Mouse (Mus musculus): ENCODE results near the gene Pik3ip1. TPM values are rescaled to one million over a fixed set of nuclear protein-coding genes. Genes with fewer than 3 reads are reported as not detected.

The Pik3ip1 gene
- total and polyA plus RNA-seq, 2 experiments from 2014 or later = 37.3 to 47.8 TPM

- Histone ChIP-seq H3K27me3 (ENCODE audit: insufficient read depth, low read length) (no peaks in the 10 kb centered on the region), H3K9ac (peak overlapping the region; percentile 97), H3K9me3 (ENCODE audit: low read length) (no peaks in the 10 kb centered on the region), H3K4me1 (ENCODE audit: insufficient read depth) (peaks cover 17% of the 10 kb centered on the region), H3K36me3 (ENCODE audit: insufficient read depth) (peaks cover 10% of the 10 kb centered on the region), H3K4me3 (ENCODE audit: low read depth, low read length) (peak overlapping the region; percentile 50), H3K27ac (ENCODE audit: low read depth, low read length) (peak overlapping the region; percentile 100), H3K4me2 (ENCODE audit: low read depth) (peak overlapping the region; percentile 99)
- WGBS = 4% methylated on average over 27 of the region's 40 CpGs
- peak; percentile 84 for ATAC-seq
- peak; percentile 90 for DNase-seq
- 0 out of 2 replicates have a peak, but pooled peaks have one; percentile 10 for TF ChIP-seq CTCF (IDR thresholded peaks at IDR 0.05; ENCODE audit: low read depth)
These were observed 40.8 kb upstream of the Pik3ip1 start for GRCm38 (mm10) chr11:3289302-3289802.

GRCm38 (mm10) chr11:3289803-3290639, 40.2 kb upstream of the Pik3ip1 start:
- ATAC-seq (peak; percentile 70), DNase-seq (peak; percentile 98)
- peak; percentile 65 for TF ChIP-seq CTCF (IDR thresholded peaks at IDR 0.05; ENCODE audit: low read depth)
- Histone ChIP-seq H3K4me3 (ENCODE audit: low read depth, low read length) (peak overlapping the region; percentile 50), H3K36me3 (ENCODE audit: insufficient read depth) (peaks cover 13% of the 10 kb centered on the region), H3K4me1 (ENCODE audit: insufficient read depth) (peaks cover 17% of the 10 kb centered on the region), H3K9me3 (ENCODE audit: low read length) (no peaks in the 10 kb centered on the region), H3K27ac (ENCODE audit: low read depth, low read length) (peak overlapping the region; percentile 100), H3K9ac (peak overlapping the region; percentile 97), H3K4me2 (ENCODE audit: low read depth) (peak overlapping the region; percentile 99), H3K27me3 (ENCODE audit: insufficient read depth, low read length) (no peaks in the 10 kb centered on the region)
- under 1% methylated on average over 62 of the region's 92 CpGs for WGBS

- Histone ChIP-seq H3K9me3 (ENCODE audit: low read length) (no peaks in the 10 kb centered on the region), H3K27me3 (ENCODE audit: insufficient read depth, low read length) (no peaks in the 10 kb centered on the region), H3K27ac (ENCODE audit: low read depth, low read length) (peak overlapping the region; percentile 100), H3K36me3 (ENCODE audit: insufficient read depth) (peaks cover 18% of the 10 kb centered on the region), H3K4me3 (ENCODE audit: low read depth, low read length) (peak overlapping the region; percentile 50), H3K4me1 (ENCODE audit: insufficient read depth) (peaks cover 24% of the 10 kb centered on the region), H3K4me2 (ENCODE audit: low read depth) (peak overlapping the region; percentile 99), H3K9ac (peak overlapping the region; percentile 97)
- WGBS = under 1% methylated on average over 50 of the region's 50 CpGs
- no peak for TF ChIP-seq CTCF (IDR thresholded peaks at IDR 0.05; ENCODE audit: low read depth)
- 0 out of 2 replicates have a peak, but pooled peaks have one; percentile 5 for ATAC-seq
- DNase-seq = peak; percentile 75
These were observed 39.4 kb upstream of the Pik3ip1 start for GRCm38 (mm10) chr11:3290640-3291310.

DNA sequence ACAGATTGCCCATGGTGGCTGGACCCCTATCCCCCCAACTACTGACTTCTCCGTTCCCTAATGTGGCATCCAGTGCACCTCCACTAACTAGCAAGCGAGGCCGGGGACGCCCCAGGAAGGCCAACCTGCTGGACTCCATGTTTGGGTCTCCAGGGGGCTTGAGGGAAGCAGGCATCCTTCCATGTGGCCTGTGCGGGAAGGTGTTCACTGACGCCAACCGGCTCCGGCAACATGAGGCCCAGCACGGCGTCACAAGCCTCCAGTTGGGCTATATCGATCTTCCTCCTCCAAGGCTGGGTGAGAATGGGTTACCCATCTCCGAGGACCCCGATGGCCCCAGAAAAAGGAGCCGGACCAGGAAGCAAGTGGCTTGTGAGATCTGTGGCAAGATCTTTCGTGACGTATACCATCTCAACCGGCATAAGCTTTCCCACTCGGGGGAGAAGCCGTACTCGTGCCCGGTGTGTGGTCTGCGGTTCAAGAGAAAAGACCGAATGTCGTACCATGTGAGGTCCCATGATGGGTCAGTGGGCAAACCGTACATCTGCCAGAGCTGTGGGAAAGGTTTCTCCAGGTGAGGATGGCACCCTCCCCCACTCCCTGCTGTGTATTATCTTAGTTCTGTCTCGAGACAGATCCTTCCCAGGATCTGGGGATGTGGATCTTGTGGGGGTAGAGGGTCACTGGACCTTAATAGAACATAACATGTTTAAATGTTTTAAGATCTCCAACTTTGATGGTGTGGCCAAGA, 38.7 kb upstream of the Pik3ip1 start:
- H3K9ac ChIP-seq = peak overlapping the region; percentile 97
- 1% methylated on average over 26 of the region's 26 CpGs for WGBS
- peak overlapping the region; percentile 100 for H3K27ac ChIP-seq (ENCODE audit: low read depth, low read length)
- no peaks in the 10 kb centered on the region for H3K27me3 ChIP-seq (ENCODE audit: insufficient read depth, low read length)
- DNase-seq (no peak), ATAC-seq (no peak)
- peak overlapping the region; percentile 50 for H3K4me3 ChIP-seq (ENCODE audit: low read depth, low read length)
- peaks cover 23% of the 10 kb centered on the region for H3K36me3 ChIP-seq (ENCODE audit: insufficient read depth)
- no peak for TF ChIP-seq CTCF (IDR thresholded peaks at IDR 0.05; ENCODE audit: low read depth)
- peaks cover 31% of the 10 kb centered on the region for H3K4me1 ChIP-seq (ENCODE audit: insufficient read depth)
- H3K4me2 ChIP-seq (ENCODE audit: low read depth) = peak overlapping the region; percentile 99
- H3K9me3 ChIP-seq (ENCODE audit: low read length) = no peaks in the 10 kb centered on the region

GRCm38 (mm10) chr11:3292062-3292421, 38.2 kb upstream of the Pik3ip1 start:
- no peak for ATAC-seq
- DNase-seq = peak; percentile 52
- Histone ChIP-seq H3K27me3 (ENCODE audit: insufficient read depth, low read length) (no peaks in the 10 kb centered on the region), H3K9ac (peak overlapping the region; percentile 97), H3K27ac (ENCODE audit: low read depth, low read length) (peak overlapping the region; percentile 100), H3K4me2 (ENCODE audit: low read depth) (peak overlapping the region; percentile 99), H3K4me3 (ENCODE audit: low read depth, low read length) (peak overlapping the region; percentile 50), H3K4me1 (ENCODE audit: insufficient read depth) (peaks cover 33% of the 10 kb centered on the region), H3K36me3 (ENCODE audit: insufficient read depth) (peaks cover 29% of the 10 kb centered on the region), H3K9me3 (ENCODE audit: low read length) (no peaks in the 10 kb centered on the region)
- no peak for TF ChIP-seq CTCF (IDR thresholded peaks at IDR 0.05; ENCODE audit: low read depth)
- WGBS = 1% methylated on average over 8 of the region's 8 CpGs

DNA sequence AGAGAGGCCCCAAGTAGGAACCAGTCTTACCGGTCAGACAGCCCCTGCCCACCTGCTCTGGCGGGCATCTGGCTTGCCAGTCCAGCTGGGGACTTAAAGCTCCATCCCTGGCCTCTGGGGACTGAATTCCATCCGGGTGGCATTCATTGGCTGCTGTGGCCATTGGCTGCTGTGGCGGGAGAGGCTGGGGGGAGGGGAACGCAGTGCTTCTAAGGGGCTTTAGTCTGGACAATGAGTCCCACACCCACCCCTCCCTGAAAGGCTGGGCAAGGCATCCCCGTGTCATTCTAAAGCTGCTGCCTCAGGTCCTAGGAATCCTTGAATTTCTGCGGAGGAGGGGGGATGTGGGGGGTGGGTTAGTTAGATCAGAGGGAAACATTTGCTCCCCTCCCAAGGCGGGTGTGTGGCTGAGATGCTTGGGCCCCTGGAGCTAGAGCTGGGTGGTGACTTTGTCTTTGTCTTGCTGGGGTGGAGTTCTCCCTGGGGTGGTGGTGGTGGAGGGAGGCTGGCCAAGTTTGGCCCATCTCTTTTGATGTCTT, 37.4 kb upstream of the Pik3ip1 start:
- no peak for TF ChIP-seq CTCF (IDR thresholded peaks at IDR 0.05; ENCODE audit: low read depth)
- H3K27ac ChIP-seq (ENCODE audit: low read depth, low read length) = peak overlapping the region; percentile 100
- H3K4me2 ChIP-seq (ENCODE audit: low read depth) = peak overlapping the region; percentile 99
- WGBS = 0% methylated on average over 8 of the region's 8 CpGs
- peaks cover 36% of the 10 kb centered on the region for H3K36me3 ChIP-seq (ENCODE audit: insufficient read depth)
- DNase-seq = peak; percentile 51
- H3K9me3 ChIP-seq (ENCODE audit: low read length) = no peaks in the 10 kb centered on the region
- H3K9ac ChIP-seq = peak overlapping the region; percentile 97
- peaks cover 33% of the 10 kb centered on the region for H3K4me1 ChIP-seq (ENCODE audit: insufficient read depth)
- ATAC-seq = no peak
- H3K27me3 ChIP-seq (ENCODE audit: insufficient read depth, low read length) = no peaks in the 10 kb centered on the region
- H3K4me3 ChIP-seq (ENCODE audit: low read depth, low read length) = peak overlapping the region; percentile 50
